Mouse (Mus musculus) heart, adult 18-20 months (tissue): ENCODE results near the gene Tbc1d2. TPM values are rescaled to one million over a fixed set of nuclear protein-coding genes. Genes with fewer than 3 reads are reported as not detected.
"Not testable (repeated sequence)": the region's sequence is repeated elsewhere in the genome, so short reads cannot be mapped to it uniquely, and the experiment has no call there.

Source experiments
- DNase-seq, 2 experiments: peaks; one replicate each; pipeline ENCODE4 v3.0.0; 2021 to 2022; ENCODE audit warnings: mixed read lengths in 1 of 2
- total RNA-seq, 2 experiments: library from RNA; stranded (reverse); gene quantifications; 2 replicates each; pipeline ENCODE4 v1.2.3; 2021

Tbc1d2 gene
- total RNA-seq, 2 experiments from 2014 or later, result 0.72 to 0.74 TPM

DNA sequence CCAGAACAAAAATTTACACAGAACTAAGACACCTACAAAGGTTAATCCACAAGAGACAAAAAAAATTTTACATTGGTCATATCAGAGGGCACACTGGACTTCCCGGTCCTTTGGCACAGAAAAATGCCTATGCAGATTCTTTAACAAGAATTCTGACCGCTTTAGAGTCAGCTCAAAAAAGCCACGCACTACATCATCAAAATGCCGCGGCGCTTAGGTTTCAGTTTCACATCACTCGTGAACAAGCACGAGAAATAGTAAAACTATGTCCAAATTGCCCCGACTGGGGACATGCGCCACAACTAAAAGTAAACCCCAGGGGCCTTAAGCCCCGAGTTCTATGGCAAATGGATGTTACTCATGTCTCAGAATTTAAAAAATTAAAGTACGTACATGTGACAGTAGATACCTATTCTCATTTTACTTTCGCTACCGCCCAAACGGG is 69.2 kb downstream of the Tbc1d2 start:
- not testable (repeated sequence) for DNase-seq

- not testable (repeated sequence) for DNase-seq
Observed at GRCm38 (mm10) chr4:46578796-46579346, 71.1 kb downstream of the Tbc1d2 start.

DNA sequence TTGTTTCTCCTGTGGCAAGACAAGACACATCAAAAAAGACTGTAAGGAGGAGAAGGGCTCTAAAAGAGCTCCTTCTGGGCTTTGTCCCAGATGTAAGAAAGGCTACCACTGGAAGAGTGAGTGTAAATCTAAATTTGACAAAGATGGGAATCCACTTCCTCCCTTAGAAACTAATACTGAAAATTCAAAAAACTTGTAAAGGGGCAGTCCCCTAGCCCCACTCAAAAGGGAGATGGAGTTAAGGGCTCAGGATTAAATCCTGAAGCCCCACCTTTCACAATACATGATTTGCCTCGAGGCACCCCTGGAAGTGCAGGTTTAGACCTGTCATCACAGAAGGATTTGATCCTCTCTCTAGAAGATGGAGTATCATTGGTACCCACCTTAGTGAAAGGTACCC is 71.8 kb downstream of the Tbc1d2 start:
- no peak for DNase-seq

DNA sequence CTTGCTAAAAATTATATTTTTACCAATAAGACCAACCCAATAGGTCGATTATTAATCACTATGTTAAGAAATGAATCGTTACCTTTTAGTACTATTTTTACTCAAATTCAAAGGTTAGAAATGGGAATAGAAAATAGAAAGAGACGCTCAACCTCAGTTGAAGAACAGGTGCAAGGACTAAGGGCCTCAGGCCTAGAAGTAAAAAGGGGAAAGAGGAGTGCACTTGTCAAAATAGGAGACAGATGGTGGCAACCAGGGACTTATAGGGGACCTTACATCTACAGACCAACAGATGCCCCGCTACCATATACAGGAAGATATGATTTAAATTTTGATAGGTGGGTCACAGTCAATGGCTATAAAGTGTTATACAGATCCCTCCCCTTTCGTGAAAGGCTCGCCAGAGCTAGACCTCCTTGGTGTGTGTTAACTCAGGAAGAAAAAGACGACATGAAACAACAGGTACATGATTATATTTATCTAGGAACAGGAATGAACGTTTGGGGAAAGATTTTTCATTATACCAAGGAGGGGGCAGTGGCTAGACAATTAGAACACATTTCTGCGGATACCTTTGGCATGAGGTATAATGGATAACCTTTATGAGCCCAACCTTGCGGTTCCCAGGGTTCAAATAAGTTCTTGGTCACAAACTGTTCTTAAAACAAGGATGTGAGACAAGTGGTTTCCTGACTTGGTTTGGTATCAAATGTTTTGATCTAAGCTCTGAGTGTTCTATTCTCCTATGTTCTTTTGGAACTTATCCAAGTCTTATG is 74.3 kb downstream of the Tbc1d2 start:
- not testable (repeated sequence) for DNase-seq

- DNase-seq, result no peak
Observed at GRCm38 (mm10) chr4:46574841-46575240, 75.2 kb downstream of the Tbc1d2 start.

DNA sequence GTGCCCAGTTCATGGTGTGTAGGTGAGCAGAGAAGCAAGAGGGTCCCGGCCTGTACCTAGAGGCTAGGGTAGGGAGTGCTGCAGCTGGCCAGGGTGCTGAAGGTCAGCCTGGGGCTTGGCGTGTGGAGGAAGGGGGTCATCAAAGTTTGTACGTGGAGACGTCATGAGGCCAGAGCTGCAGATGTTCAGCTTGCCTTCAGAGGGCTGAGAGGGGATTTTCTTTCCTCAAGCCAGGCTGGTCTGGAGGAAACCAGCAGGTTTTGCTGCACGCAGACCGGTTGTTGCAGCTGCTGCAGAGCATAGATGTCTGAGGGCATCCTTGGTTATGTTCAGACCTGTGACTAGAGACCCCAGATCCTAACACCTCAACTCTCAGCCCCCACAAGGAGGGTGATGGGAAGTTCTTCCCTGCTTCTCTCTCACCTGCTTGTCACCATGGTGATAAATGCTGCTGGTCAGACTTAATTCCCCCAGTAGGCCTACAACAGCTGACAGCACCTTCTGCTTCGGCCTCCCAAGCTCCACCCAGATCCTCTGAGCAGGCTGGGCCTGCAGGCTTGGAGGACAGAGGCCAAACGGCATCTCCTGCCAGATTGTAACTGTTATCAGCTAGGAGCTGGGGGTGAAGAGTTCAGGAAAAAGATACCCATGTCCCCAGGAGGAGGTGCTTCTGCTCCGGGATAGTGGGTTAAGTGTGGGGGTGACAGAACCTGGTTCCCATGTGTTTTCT is 75.8 kb downstream of the Tbc1d2 start:
- no peak for DNase-seq

GRCm38 (mm10) chr4:46572616-46573015 is 77.4 kb downstream of the Tbc1d2 start:
- DNase-seq, result no peak

GRCm38 (mm10) chr4:46571744-46572143 is 78.3 kb downstream of the Tbc1d2 start:
- no peak for DNase-seq

DNA sequence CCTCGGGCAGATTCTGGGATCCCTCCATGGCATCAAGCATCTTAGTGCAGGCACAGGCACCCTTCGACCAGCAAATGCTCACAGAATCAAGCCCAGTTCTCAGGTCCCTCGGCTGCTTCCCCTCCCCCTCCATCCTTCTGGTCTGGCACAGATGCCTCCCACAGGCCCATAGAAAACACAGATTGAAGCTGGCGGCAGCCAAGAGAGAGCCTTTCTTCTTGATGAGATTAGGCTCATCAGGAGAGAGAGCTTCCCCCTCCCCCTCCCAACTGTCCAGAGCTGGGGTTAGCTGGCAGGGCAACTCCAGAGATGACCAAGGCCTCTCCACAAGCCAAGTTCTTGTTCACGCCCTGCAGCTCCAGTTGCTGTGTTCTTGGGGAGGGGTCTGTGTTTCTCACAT is 80.3 kb downstream of the Tbc1d2 start:
- DNase-seq, result no peak

- DNase-seq, result no peak
Observed at GRCm38 (mm10) chr4:46568169-46568568, 81.8 kb downstream of the Tbc1d2 start.

- DNase-seq, result no peak
Observed at GRCm38 (mm10) chr4:46566931-46567671, 82.9 kb downstream of the Tbc1d2 start.

DNA sequence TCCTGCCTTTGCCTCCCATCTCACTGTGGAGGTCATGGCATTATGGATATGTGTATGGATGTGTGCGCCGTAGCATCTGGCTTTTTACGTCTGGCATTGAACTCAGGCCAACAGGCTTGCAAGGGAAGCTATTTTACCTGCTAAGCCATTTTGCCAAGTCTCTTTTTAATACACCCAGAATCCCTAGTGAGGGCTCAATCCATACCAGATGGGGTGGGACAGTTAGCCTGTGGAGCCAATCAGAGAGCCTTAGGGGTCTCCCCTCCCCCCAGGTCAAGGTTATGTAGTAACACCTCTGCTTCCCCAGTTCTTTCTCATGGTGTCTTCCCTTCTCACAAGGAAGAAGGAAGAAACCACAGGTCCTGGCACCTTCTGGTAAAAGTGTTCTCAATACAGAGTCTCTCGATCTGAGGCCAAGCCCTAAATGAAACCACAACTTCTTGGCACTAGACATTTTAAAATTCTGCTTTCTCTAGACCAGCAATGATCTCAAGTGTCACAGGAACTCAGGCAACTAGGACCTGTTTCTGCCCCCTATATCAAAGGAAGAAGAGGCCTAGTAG is 84.5 kb downstream of the Tbc1d2 start:
- DNase-seq, result no peak

DNA sequence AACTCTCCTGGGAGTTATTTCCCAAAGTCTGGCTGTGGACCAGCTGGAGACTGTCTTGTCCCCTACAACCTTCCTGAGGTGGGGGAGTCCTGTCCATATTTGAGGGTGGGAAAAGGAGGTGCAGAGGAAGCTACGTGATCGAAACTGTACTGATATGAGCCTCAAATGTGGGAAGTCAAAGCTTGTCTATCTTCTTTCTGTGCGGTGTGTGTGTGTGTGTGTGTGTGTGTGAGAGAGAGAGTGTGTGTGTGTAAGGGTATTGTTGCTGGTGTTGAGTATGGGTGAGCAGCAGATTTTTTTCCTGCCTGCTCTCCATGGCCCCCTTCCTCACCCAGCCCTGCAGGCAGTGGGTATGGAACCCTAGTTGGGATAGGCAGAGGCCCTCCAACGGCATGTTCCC is 85.8 kb downstream of the Tbc1d2 start:
- DNase-seq, result no peak

DNA sequence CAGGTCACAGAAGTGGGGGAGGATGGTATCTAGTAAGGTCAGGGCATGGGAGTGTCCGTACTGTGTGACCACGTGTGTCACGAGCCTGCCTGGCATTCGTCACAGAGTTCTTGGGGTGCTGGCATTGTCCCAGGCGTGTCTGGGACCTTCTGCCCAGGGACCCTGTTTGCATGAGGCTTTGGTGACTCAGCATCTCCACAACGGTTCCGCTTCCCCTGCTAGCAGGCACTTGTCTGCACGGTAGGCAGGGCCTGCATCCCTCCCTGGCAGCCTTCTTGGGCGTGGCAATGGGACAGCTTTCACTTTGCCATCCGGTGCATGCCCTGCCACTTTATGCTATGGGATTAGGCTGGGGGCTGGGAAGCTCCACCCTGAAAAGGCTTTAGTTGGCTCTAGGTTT is 86.2 kb downstream of the Tbc1d2 start:
- peak; percentile 26 to 69 for DNase-seq

- no peak for DNase-seq
Observed at GRCm38 (mm10) chr4:46562841-46563240, 87.2 kb downstream of the Tbc1d2 start.

- DNase-seq, result no peak
Observed at GRCm38 (mm10) chr4:46562037-46562436, 88.0 kb downstream of the Tbc1d2 start.

- DNase-seq, result no peak
Observed at GRCm38 (mm10) chr4:46560069-46560705, 89.8 kb downstream of the Tbc1d2 start.

- no peak for DNase-seq
Observed at GRCm38 (mm10) chr4:46558672-46559667, 91.0 kb downstream of the Tbc1d2 start.

GRCm38 (mm10) chr4:46556933-46557332 is 93.1 kb downstream of the Tbc1d2 start:
- DNase-seq, result no peak

- DNase-seq, result no peak
Observed at GRCm38 (mm10) chr4:46555762-46556161, 94.2 kb downstream of the Tbc1d2 start.
